Mouse (Mus musculus): ENCODE results near the gene Rhbdl1. TPM values are rescaled to one million over a fixed set of nuclear protein-coding genes. Genes with fewer than 3 reads are reported as not detected.

Gene Rhbdl1
- polyA plus RNA-seq, 1 experiment from 2014 or later = 4.0 TPM

DNA sequence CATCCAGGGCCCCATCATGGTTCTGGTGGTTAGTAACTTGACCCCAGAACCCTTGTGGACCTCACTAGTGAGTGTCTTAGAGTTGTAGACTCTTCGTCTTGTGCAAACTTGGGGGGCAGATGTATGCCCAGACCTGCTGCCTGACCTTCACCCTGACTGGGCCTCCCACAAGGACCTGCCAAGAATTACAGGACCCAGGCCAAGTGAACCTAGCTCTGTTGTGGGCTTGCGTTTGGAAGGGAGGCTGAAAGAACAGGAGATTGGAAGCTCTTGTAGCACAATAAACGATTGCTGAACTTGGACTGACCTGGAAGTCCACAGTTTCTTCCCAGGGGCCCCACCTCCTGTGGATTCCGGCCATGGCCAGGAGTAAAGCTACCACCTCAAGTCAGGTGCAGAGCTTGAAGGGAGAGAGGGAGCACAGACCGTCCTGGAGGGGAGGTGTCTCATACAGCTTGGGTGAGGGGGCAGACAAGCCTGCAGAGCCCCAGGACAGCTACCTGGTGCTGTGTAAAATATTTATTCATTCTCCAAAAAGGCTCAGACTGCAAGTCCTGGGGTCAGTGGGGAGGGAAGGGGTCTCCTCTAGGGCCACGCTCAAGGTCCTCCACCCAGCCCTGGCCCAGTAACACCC, 3.0 kb downstream of the Rhbdl1 start:
- H3K4me3 ChIP-seq = peak overlapping the region; percentile 86
- H3K36me3 ChIP-seq = peaks cover 54% of the 10 kb centered on the region
- DNase-seq (ENCODE audit: low spot score) = no peak
- H3K27ac ChIP-seq = peak overlapping the region; percentile 98
- no peaks in the 10 kb centered on the region for H3K27me3 ChIP-seq (ENCODE audit: insufficient read depth, poor library complexity, severe bottlenecking)
- H3K9me3 ChIP-seq = no peaks in the 10 kb centered on the region
- peaks cover 76% of the 10 kb centered on the region for H3K4me1 ChIP-seq
- WGBS = 46% methylated on average over 6 of the region's 6 CpGs

DNA sequence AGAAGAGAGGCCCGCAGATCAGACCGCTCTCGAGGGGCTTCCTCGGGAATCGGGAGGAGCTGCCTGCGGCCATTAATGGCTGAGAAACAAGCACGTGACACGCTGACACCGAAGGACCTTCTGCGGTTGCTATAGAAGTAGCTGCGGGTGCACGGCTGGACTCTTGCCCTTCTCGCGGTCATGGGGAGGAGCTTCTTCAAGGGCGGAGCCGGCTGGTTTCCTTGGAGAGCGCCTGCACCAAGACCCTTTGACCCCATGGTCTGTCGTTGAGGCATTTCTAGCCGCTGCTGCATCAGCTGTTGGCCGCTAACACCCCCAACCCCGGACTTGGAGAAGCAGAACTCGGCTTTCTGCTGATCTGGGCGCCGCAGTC, 3.8 kb downstream of the Rhbdl1 start, which contains the start of gene Stub1:
Stub1 (minus strand) TSS at position 114 of the 373 bp plus-strand sequence.
- Histone ChIP-seq H3K27me3 (ENCODE audit: insufficient read depth, poor library complexity, severe bottlenecking) (no peaks in the 10 kb centered on the region), H3K27ac (peak within 1 kb of the TSS; percentile 98), H3K4me1 (peaks cover 84% of the 10 kb centered on the region), H3K4me3 (peak within 1 kb of the TSS; percentile 86), H3K36me3 (peaks cover 48% of the 10 kb centered on the region), H3K9me3 (no peaks in the 10 kb centered on the region)
- under 1% methylated on average over 24 of the region's 24 CpGs for WGBS
- peak; percentile 98 for DNase-seq (ENCODE audit: low spot score)

DNA sequence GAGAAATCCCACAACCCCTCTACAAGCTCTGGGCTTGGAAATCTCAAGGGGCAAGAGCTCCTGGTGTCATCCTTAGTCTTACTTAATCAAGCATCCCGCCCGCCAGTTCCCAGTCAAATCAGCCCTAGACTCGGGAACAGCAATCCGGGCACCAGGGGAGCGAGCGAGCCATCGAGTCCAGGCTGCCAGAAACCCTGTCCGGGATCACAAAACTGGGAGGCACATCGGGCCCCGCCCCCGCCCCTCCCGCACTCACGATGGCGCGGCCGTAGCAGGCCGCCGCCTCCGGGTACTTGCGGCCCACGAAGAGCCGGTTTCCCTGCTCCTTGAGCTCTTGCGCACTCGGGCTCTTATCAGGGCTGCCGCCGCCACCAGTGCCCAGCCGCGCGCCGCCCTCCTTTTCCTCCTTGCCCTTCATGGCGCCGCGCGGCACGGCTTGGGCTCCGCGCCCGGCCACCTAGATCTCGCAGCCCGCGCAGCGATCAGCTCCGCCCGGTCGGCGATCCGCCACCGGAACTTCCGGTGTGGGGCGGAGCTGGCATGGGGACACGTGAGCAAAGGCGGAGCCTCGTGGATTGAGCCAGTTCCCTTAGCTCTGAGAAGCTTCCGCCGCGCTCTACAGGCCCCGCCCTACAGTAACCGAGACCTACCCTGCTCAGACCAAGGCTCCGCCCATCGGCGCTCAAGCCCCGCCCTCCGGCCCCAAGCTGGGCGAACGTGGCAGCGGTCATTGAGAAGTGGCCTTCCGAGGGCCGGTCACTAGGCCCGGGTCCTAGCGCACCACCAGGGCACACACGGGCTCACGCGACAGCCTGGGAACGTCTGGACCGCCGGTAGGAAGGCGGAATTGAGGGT, 4.4 kb downstream of the Rhbdl1 start:
- Histone ChIP-seq H3K4me3 (peak overlapping the region; percentile 86), H3K4me1 (peaks cover 84% of the 10 kb centered on the region), H3K27ac (peak overlapping the region; percentile 98), H3K36me3 (peaks cover 48% of the 10 kb centered on the region), H3K27me3 (ENCODE audit: insufficient read depth, poor library complexity, severe bottlenecking) (no peaks in the 10 kb centered on the region), H3K9me3 (no peaks in the 10 kb centered on the region)
- WGBS = under 1% methylated on average over 77 of the region's 77 CpGs
- DNase-seq (ENCODE audit: low spot score) = peak; percentile 100

DNA sequence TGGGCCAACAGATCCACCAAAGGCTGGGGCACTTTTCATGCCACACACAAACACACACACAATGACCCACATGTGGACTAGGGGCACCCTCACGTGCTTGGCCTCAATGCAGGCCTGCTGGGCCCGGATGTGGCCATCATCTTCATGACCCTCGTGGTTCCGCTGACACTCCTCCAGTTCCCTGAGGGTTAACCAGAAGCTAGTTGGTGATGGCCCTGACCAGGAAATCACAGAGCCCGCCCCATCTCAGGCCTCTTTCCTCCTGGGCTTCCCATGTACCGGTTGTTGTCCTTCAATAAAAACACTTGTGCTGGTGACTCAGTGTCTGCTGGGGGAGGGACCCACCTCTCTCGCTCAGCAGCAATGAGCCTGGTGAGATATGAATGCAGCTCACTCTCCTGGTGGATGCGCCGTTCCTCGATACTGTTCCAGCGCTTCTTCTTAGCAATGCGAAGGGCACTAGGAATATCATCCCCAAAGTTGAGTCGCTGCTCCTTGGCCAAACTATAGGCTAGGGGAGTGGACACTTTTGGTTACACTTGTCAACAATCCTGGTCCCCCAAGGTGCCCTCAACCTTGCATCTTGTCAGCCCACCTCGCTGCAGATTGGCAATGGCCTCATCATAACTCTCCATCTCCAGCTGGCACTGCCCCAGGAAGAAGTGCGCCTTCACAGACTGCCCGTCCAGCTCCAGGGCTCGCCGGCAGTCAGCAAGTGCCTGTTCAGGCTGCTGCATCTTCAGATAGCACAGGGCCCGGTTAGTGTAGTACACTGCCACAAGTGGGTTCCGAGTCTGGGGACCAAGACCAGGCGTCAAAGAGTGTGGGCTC, 5.4 kb downstream of the Rhbdl1 start:
- H3K27me3 ChIP-seq (ENCODE audit: insufficient read depth, poor library complexity, severe bottlenecking) = no peaks in the 10 kb centered on the region
- peak overlapping the region; percentile 98 for H3K27ac ChIP-seq
- H3K36me3 ChIP-seq = peaks cover 57% of the 10 kb centered on the region
- no peak for DNase-seq (ENCODE audit: low spot score)
- H3K4me3 ChIP-seq = peak overlapping the region; percentile 86
- 53% methylated on average over 21 of the region's 21 CpGs for WGBS
- peaks cover 84% of the 10 kb centered on the region for H3K4me1 ChIP-seq
- no peaks in the 10 kb centered on the region for H3K9me3 ChIP-seq

DNA sequence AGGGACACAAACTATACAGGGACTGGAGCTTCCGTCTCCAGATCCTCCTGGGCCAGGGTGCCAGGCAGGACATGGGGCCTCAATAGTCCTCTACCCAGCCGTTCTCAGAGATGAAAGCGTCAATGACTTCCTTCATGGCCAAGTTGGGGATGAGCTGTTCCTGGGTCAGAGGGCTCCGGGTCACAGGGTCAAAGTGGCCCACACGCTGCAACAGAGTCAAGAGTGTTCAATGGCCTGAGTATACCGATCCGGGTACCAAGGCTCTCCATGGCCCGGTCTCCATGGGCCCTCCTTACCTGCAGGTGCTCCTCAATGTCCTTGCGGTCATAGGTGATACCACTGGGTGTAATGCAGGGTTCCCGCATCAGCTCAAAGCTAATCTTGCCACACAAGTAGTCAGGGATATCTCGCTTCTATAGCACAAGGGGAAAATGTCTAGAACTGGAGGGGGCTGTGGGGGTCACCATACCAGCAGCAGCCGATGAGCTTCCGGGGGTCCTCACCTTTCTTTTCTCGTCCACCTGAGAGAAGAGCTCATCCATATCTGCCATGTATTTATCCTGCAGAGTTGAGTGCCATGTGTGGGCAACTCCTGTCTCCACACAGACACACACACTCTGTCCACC, 6.2 kb downstream of the Rhbdl1 start:
- H3K4me1 ChIP-seq = peaks cover 84% of the 10 kb centered on the region
- H3K36me3 ChIP-seq = peaks cover 60% of the 10 kb centered on the region
- H3K27ac ChIP-seq = no peak overlapping the region
- no peaks in the 10 kb centered on the region for H3K9me3 ChIP-seq
- WGBS = 89% methylated on average over 14 of the region's 14 CpGs
- H3K4me3 ChIP-seq = peak overlapping the region; percentile 86
- no peak for DNase-seq (ENCODE audit: low spot score)
- H3K27me3 ChIP-seq (ENCODE audit: insufficient read depth, poor library complexity, severe bottlenecking) = no peaks in the 10 kb centered on the region

DNA sequence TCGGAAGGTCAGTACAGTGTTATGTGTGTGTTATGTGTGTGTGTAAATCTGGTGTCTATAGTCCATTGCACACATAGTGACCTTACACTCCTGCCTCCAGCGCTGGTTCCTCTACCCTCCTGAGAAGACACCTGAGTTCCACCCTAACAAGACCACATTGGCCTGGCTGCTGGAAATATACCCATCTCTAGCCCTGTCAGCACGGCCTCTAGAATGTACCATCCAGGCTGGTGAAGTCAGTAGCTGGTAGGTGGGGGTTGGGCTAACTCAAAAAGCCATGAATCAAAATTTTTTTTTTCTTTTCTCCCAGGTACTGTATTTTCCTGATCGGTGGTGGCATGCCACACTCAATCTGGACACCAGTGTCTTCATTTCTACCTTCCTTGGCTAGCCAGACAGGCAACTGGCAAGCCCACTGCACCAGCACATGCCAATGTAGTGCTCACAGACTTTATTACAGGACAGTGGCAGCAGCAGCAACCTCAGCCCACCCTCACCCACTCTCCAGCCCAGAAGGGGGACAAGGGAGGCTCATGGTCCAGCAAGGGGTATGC, 6.8 kb downstream of the Rhbdl1 start:
- whole genome bisulfite sequencing = 87% methylated on average over 4 of the region's 4 CpGs
- Histone ChIP-seq H3K36me3 (peaks cover 60% of the 10 kb centered on the region), H3K4me1 (peaks cover 84% of the 10 kb centered on the region), H3K27ac (0 out of 2 replicates have a peak overlapping the region, but pooled peaks have one; percentile 31), H3K9me3 (no peaks in the 10 kb centered on the region), H3K27me3 (ENCODE audit: insufficient read depth, poor library complexity, severe bottlenecking) (no peaks in the 10 kb centered on the region), H3K4me3 (peak overlapping the region; percentile 86)
- no peak for DNase-seq (ENCODE audit: low spot score)

DNA sequence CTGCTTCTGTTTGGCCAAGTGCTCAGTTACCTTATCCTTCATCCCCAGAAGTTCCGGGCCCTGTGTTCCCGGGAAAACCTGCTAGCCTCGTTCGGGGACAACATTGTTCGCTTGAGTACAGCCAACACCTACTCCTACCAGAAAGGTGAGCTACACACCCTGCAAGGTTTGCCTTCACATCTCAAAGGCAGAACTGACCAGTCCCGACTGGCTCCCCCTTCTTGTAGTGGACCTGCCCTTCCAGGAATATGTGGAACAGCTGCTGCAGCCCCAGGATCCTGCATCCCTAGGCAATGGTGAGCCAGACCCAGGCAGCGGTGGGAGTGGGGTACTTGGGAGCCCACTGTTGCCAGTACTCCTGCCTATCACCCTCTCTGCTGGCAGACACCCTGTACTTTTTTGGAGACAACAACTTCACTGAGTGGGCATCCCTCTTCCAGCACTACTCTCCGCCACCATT, 7.5 kb downstream of the Rhbdl1 start:
- Histone ChIP-seq H3K36me3 (peaks cover 55% of the 10 kb centered on the region), H3K4me1 (peaks cover 84% of the 10 kb centered on the region)
- no peak for DNase-seq (ENCODE audit: low spot score)

DNA sequence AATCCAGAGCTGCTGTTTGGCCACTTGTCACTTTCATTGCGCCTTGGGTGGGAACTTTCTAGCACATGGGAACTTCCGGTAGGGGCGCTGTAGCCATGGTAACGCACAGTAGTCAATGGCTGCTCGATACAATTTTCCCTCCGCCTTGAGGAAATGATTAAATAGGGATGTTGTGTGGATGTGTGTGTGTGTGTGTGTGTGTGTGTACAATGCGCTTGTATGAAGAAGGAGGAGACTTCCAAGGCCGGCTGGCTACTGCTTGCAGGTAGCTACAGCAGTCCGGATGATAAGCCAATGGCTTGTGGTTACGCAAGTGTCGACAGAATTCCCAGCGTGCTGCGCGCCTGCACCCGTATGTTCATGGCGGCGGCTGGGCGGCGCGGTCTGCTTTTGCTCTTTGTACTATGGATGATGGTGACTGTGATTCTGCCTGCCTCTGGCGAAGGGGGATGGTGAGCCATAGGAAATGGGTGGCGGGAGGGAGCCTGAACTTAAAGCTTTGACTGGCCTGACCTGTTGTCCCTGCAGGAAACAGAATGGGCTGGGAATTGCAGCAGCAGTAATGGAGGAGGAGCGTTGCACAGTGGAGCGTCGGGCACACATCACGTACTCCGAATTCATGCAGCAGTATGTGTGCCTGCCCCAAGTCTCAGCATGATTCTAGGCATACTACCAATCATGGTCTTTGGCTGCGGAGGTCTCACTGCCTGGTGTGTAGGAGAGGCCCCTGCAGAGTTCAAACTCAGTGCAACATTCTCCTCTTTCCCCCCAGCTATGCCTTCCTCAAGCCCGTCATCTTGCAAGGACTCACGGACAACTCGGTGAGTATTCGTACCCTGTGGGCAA, 8.2 kb downstream of the Rhbdl1 start, which contains the start of gene Jmjd8:
Jmjd8 (plus strand) TSS at position 156 of the 846 bp plus-strand sequence.
- H3K27me3 ChIP-seq (ENCODE audit: insufficient read depth, poor library complexity, severe bottlenecking) = no peaks in the 10 kb centered on the region
- peaks cover 55% of the 10 kb centered on the region for H3K36me3 ChIP-seq
- H3K27ac ChIP-seq = peak within 1 kb of the TSS; percentile 93
- DNase-seq (ENCODE audit: low spot score) = peak; percentile 94
- no peaks in the 10 kb centered on the region for H3K9me3 ChIP-seq
- WGBS = under 1% methylated on average over 32 of the region's 32 CpGs
- peak within 1 kb of the TSS; percentile 86 for H3K4me3 ChIP-seq
- peaks cover 84% of the 10 kb centered on the region for H3K4me1 ChIP-seq

More for the DNA sequence above, 7.5 kb downstream of the Rhbdl1 start:
- 37% methylated on average over 8 of the region's 8 CpGs for WGBS
- Histone ChIP-seq H3K9me3 (no peaks in the 10 kb centered on the region), H3K27ac (peak overlapping the region; percentile 93), H3K27me3 (ENCODE audit: insufficient read depth, poor library complexity, severe bottlenecking) (no peaks in the 10 kb centered on the region), H3K4me3 (peak overlapping the region; percentile 86)

DNA sequence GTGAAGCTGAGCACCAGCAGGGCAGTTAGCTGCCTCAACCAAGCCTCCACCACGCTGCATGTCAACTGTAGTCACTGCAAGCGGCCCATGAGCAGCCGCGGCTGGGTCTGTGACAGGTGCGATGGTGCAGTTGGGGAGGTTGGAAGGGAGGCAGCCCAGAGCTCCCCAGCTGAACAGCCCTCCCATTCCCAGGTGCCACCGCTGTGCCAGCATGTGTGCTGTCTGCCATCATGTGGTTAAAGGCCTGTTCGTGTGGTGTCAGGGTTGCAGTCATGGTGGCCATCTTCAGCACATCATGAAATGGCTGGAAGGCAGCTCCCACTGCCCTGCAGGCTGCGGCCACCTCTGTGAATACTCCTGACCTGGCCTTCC, 8.9 kb downstream of the Rhbdl1 start:
- Histone ChIP-seq H3K4me3 (peak overlapping the region; percentile 86), H3K4me1 (peaks cover 82% of the 10 kb centered on the region), H3K27ac (peak overlapping the region; percentile 93), H3K36me3 (peaks cover 55% of the 10 kb centered on the region), H3K27me3 (ENCODE audit: insufficient read depth, poor library complexity, severe bottlenecking) (no peaks in the 10 kb centered on the region), H3K9me3 (no peaks in the 10 kb centered on the region)
- no peak for DNase-seq (ENCODE audit: low spot score)
- WGBS = 85% methylated on average over 8 of the region's 8 CpGs

DNA sequence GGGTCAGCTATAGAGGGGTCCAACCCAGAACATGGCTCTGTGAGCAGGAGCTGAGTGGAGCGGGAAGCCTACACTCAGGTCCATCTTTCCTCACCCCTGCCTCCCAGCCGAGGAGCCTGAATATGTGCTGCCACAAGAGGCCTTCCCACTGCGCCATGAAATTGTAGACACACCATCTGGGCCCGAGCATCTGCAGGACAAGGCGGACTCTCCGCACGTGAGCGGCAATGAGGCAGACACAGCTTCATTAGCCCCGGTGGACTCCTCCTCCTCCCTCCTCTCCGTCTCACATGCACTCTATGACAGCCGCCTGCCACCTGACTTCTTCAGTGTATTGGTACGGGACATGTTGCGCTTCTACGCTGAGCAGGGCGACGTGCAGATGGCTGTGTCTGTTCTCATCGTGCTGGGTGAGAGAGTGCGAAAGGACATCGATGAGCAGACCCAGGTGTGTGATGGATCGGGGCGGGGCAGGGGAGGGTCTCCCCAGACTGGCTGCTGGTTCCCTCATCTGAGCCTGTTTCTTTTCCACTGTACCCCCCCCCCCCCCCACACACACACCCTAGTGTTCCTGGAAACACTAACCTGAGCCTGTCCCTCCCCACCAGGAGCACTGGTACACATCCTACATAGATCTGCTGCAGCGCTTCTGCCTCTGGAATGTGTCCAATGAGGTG, 9.4 kb downstream of the Rhbdl1 start:
- Histone ChIP-seq H3K27ac (no peak overlapping the region), H3K27me3 (ENCODE audit: insufficient read depth, poor library complexity, severe bottlenecking) (peaks cover 2% of the 10 kb centered on the region; the same call in 1 of the 2 replicates), H3K4me3 (peak overlapping the region; percentile 86; the same call in 1 of the 2 replicates), H3K9me3 (no peaks in the 10 kb centered on the region), H3K36me3 (peaks cover 55% of the 10 kb centered on the region), H3K4me1 (peaks cover 82% of the 10 kb centered on the region)
- 93% methylated on average over 22 of the region's 22 CpGs for WGBS
- DNase-seq (ENCODE audit: low spot score) = no peak

DNA sequence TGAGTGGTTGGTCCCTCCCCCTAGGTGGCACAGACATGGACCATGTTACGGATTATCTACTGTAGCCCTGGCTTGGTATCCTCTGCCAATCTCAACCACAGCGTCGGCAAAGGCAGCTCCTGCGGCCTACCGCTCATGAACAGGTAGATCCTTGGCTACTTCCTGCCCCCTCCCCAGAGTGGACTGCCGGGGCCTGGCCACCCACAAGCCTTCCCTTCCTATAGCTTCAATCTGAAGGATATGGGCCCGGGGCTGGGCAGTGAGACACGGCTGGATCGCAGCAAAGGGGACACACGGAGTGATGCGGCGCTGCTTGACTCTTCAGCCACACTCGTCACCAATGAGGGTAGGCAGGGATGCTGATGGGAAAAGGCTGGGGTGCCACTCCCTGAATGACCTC, 10.1 kb downstream of the Rhbdl1 start:
- H3K27me3 ChIP-seq (ENCODE audit: insufficient read depth, poor library complexity, severe bottlenecking) = peaks cover 8% of the 10 kb centered on the region; the same call in 1 of the 2 replicates
- no peak overlapping the region for H3K4me3 ChIP-seq
- H3K4me1 ChIP-seq = peaks cover 81% of the 10 kb centered on the region
- H3K9me3 ChIP-seq = no peaks in the 10 kb centered on the region
- 93% methylated on average over 13 of the region's 13 CpGs for WGBS
- no peak for DNase-seq (ENCODE audit: low spot score)
- no peak overlapping the region for H3K27ac ChIP-seq
- H3K36me3 ChIP-seq = peaks cover 55% of the 10 kb centered on the region
